Mouse (Mus musculus): ENCODE data around the gene Ybx1. TPM values are rescaled to one million over a fixed set of nuclear protein-coding genes. Genes with fewer than 3 reads are reported as not detected.
A peak's percentile ranks its signal among the peaks of the same experiment; 100 is the strongest.

Gene Ybx1
- total RNA-seq, 2 experiments from 2014 or later, result 266 to 269 TPM

DNA sequence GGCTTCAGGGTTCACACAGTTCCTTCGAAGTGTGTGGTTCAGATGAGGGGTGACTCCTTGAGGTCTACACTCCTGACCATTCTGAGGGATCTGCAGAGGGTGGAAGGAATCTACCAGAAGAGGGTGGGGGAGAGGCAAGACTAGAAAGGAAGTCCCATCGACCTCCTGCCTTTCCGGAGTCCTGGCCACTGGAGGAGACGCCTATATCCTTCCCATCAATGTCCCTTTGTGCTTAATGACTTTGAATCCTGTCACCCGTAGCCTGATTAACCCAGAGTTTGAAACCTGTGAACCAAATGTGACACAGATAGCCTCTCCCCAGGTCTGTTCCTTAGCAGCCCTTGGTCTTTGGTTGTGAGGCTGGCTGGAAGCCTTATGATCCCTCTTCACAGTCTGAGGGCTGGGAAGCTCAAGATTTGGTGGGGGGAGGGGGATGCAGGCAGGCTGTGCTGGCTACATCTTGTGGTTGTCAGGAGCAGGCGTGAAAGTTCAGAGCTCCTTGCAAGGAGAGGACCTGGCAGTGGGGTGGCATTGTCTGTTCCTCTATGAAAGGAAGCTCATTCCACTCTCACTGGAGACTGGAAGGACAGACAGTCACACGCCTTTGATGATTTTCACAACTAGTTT, 33.2 kb downstream of the Ybx1 start:
- Histone ChIP-seq H3K4me3 (no peak overlapping the region), H3K27ac (no peak overlapping the region)
- DNase-seq (ENCODE audit: low spot score in 2 of 2), result no peak
- TF ChIP-seq CTCF (conservative IDR thresholded peaks at IDR 0.05), result no peak

DNA sequence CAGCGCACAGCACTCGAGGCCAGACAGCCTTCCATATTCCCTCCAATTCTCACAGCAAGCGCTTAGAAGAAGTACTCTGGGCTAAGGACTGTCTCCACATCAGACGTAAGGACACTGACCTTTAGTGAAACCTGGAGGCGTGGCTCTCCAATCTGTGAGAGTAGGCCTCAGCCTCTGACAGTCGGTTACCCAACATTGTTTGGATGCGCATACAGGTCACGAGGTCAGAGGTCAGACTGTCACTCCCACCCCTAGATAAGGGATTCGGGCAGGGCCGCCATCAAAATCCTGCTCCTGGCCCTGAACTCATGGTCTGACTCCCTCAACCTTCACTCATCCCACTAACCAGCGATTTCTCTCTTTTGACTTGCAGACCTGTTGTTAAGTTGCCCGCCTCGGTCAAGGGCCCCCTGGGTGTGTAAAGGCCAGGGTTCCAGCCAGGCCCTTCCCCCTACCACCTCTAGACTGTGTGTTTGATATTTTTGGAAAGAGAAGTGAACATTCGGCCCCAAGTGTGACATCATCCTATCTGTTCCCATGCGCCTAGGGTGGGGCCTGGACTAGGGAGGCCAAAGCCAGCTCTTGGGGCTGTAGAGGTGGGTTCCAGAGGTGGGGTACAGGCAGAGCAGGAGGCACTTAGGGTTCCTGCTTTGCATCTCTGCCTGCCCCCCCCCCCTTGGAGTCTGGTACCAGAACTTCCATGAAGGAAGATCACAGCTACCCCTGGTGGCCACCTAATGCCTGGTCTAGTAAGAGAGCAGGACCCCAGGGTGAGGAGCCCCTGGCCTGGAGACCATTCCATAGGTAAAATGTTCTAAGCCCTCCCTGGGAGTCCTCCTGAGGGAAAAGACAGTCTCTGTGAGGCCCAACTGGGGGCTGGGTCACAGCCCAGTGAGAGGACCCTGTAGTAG, 34.8 kb downstream of the Ybx1 start:
- Histone ChIP-seq H3K4me3 (no peak overlapping the region), H3K27ac (no peak overlapping the region)
- peak; percentile 50 for TF ChIP-seq CTCF (conservative IDR thresholded peaks at IDR 0.05)
- no peak for DNase-seq (ENCODE audit: low spot score in 2 of 2)

DNA sequence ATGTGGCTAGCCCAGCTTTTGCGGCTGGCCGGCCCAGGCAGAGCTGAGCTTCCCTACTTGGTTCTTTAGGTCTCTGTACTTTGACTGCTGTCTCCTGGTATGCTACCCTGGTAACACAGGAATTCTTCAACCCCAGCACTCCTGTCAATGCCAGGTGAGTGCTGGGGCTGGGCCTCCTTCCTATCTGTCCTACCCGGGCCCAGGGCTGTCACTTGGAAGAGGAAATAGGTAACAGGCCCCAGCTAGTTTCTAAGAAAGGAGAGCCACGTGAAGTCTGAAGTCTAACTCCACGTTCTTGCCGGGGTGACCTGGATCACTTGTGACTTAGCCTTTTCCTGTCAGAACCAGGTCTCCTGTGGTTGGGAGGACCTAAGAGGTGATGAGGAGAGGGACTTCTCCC, 37.3 kb downstream of the Ybx1 start:
- no peak overlapping the region for H3K4me3 ChIP-seq
- no peak for TF ChIP-seq CTCF (conservative IDR thresholded peaks at IDR 0.05)
- no peak for DNase-seq (ENCODE audit: low spot score in 2 of 2)
- no peak overlapping the region for H3K27ac ChIP-seq

DNA sequence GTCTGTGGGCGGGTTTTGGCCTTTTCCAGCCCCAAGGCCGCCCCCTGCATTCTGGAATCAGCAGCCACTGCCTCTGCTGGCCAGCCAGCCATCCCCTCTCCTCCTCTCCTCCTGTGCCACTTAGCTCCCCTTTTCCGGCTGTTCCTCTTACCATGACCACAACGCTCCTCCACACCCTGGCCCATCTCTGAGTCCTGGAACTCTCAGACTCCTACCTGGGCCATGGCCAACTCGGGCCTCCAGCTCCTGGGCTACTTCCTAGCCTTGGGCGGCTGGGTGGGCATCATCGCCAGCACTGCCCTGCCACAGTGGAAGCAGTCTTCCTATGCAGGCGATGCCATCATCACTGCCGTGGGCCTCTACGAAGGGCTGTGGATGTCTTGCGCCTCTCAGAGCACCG, 39.1 kb downstream of the Ybx1 start, which contains the start of gene Cldn19:
Gene Cldn19, plus strand, starts transcription at position 64 of the 400 bp plus-strand sequence.
- H3K27ac ChIP-seq, result peak within 1 kb of the TSS; percentile 14; the same call in 1 of the 2 replicates
- TF ChIP-seq CTCF (conservative IDR thresholded peaks at IDR 0.05), result no peak
- H3K4me3 ChIP-seq, result no peak within 1 kb of the TSS
- no peak for DNase-seq (ENCODE audit: low spot score in 2 of 2)

DNA sequence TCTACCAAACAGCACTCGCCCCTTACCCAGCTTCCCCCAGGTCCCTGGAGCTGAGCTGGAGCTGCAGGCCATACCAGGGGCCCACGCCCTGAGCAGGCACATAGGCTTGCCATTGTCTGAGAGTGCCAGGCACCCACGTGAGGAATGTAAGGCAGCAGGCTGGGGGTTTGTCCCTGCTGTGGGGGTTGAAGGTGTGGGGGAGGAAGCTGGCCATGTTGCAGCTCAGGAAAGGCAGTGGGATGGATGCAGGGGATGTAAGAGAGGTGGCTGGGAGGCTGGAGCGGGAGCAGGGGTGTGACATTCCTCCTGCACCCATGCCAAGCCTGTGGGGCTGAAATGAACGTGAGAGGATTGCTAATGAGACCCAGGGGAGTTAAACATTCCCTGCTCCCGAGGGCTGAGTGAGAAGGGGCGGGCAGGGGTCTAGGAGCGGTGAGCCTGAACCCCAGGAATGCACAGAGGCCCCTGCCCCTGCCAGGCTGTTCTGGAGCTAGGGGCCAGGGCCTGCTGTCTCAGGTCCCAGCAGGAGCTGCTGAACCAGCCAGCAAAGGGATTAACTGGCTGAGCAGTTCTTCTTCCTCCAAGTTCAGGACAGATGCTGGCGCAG, 40.3 kb downstream of the Ybx1 start:
- TF ChIP-seq CTCF (conservative IDR thresholded peaks at IDR 0.05), result no peak
- no peak overlapping the region for H3K4me3 ChIP-seq
- H3K27ac ChIP-seq, result peak overlapping the region; percentile 14; the same call in 1 of the 2 replicates
- DNase-seq (ENCODE audit: low spot score in 2 of 2), result no peak

- H3K4me3 ChIP-seq, result no peak overlapping the region
- no peak for TF ChIP-seq CTCF (conservative IDR thresholded peaks at IDR 0.05)
- no peak overlapping the region for H3K27ac ChIP-seq
- DNase-seq (ENCODE audit: low spot score in 2 of 2), result no peak
These were observed 42.2 kb downstream of the Ybx1 start for GRCm38 (mm10) chr4:119252025-119252808.

GRCm38 (mm10) chr4:119248407-119248965, 45.9 kb downstream of the Ybx1 start:
- TF ChIP-seq CTCF (conservative IDR thresholded peaks at IDR 0.05), result no peak
- DNase-seq (ENCODE audit: low spot score in 2 of 2), result no peak
- Histone ChIP-seq H3K4me3 (no peak overlapping the region), H3K27ac (no peak overlapping the region)

- DNase-seq (ENCODE audit: low spot score in 2 of 2), result peak; percentile 65 to 80
- no peak overlapping the region for H3K27ac ChIP-seq
- peak; percentile 88 for TF ChIP-seq CTCF (conservative IDR thresholded peaks at IDR 0.05)
These were observed 46.8 kb downstream of the Ybx1 start for GRCm38 (mm10) chr4:119247462-119248235.

GRCm38 (mm10) chr4:119246688-119247225, 47.6 kb downstream of the Ybx1 start:
- Histone ChIP-seq H3K27ac (no peak overlapping the region), H3K4me3 (no peak overlapping the region)
- no peak for TF ChIP-seq CTCF (conservative IDR thresholded peaks at IDR 0.05)
- DNase-seq (ENCODE audit: low spot score in 2 of 2), result no peak

More at GRCm38 (mm10) chr4:119247462-119248235, 46.8 kb downstream of the Ybx1 start:
- no peak overlapping the region for H3K4me3 ChIP-seq

- no peak overlapping the region for H3K27ac ChIP-seq
- H3K4me3 ChIP-seq, result no peak overlapping the region
- DNase-seq (ENCODE audit: low spot score in 2 of 2), result no peak
- no peak for TF ChIP-seq CTCF (conservative IDR thresholded peaks at IDR 0.05)
These were observed 48.4 kb downstream of the Ybx1 start for GRCm38 (mm10) chr4:119245961-119246360.

DNA sequence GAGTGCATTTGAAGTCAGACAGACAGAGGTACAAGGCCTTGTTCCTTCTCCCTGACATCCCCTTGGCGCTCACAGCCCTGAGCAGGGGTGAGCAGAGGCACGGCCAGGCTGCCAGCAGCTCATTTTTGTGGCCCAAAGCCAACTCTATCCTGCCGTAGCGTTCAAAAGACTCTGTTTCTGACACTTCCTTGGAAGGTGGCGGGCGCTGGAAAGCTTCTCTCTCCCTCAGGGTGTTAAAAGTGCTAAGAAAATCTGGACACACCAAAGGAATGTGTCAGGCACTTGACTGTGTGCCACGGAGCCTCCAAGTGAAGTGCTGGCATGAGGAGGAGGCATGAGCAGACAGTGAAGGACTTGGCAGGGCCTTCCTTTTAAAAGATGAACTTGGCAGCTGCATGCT, 48.8 kb downstream of the Ybx1 start:
- H3K4me3 ChIP-seq, result no peak overlapping the region
- H3K27ac ChIP-seq, result no peak overlapping the region
- DNase-seq (ENCODE audit: low spot score in 2 of 2), result no peak
- TF ChIP-seq CTCF (conservative IDR thresholded peaks at IDR 0.05), result no peak
